Mouse (Mus musculus): ENCODE measurements around the gene Tmem177. TPM values are rescaled to one million over a fixed set of nuclear protein-coding genes. Genes with fewer than 3 reads are reported as not detected.

Gene Tmem177
- polyA plus RNA-seq, 2 experiments = 2.8 to 3.9 TPM

- H3K9ac ChIP-seq (replicated peaks) = no peak overlapping the region
- no peaks in the 10 kb centered on the region for H3K27me3 ChIP-seq (ENCODE audit: control insufficient read depth, insufficient read depth, low read length)
- no peaks in the 10 kb centered on the region for H3K9me3 ChIP-seq (ENCODE audit: control insufficient read depth, low read length)
- no peaks in the 10 kb centered on the region for H3K36me3 ChIP-seq (replicated peaks; ENCODE audit: control insufficient read depth, insufficient read depth, low read depth)
- ATAC-seq (ENCODE audit: insufficient read depth) (no peak), DNase-seq (ENCODE audit: low read depth in 3 of 3, low spot score in 3 of 3) (no peak)
- no peak overlapping the region for H3K27ac ChIP-seq
- 69% methylated on average over 11 of the region's 11 CpGs for WGBS (ENCODE audit: insufficient replicate concordance)
- TF ChIP-seq CTCF (IDR thresholded peaks at IDR 0.05; ENCODE audit: low read depth) (no peak), EP300 (IDR thresholded peaks at IDR 0.05; ENCODE audit: low read depth) (no peak)
- no peak overlapping the region for H3K4me3 ChIP-seq (ENCODE audit: insufficient read depth in 1 of 2, low read depth in 2 of 2, low read length in 2 of 2)
- H3K4me2 ChIP-seq (ENCODE audit: low read depth) = no peak overlapping the region
- H3K4me1 ChIP-seq (replicated peaks; ENCODE audit: control insufficient read depth in 2 of 2, insufficient read depth in 2 of 2, low read length in 1 of 2) = no peaks in the 10 kb centered on the region
Measured at GRCm38 (mm10) chr1:119899195-119900123, 13.5 kb downstream of the Tmem177 start.

- Histone ChIP-seq H3K36me3 (replicated peaks; ENCODE audit: control insufficient read depth, insufficient read depth, low read depth) (no peaks in the 10 kb centered on the region), H3K9ac (replicated peaks) (no peak overlapping the region), H3K4me1 (replicated peaks; ENCODE audit: control insufficient read depth in 2 of 2, insufficient read depth in 2 of 2, low read length in 1 of 2) (no peaks in the 10 kb centered on the region), H3K9me3 (ENCODE audit: control insufficient read depth, low read length) (no peaks in the 10 kb centered on the region), H3K4me3 (ENCODE audit: insufficient read depth in 1 of 2, low read depth in 2 of 2, low read length in 2 of 2) (no peak overlapping the region), H3K27me3 (ENCODE audit: control insufficient read depth, insufficient read depth, low read length) (no peaks in the 10 kb centered on the region), H3K27ac (no peak overlapping the region), H3K4me2 (ENCODE audit: low read depth) (no peak overlapping the region)
- peak; percentile 97 for TF ChIP-seq CTCF (IDR thresholded peaks at IDR 0.05; ENCODE audit: low read depth)
- TF ChIP-seq EP300 (IDR thresholded peaks at IDR 0.05; ENCODE audit: low read depth) = no peak
- DNase-seq (ENCODE audit: low read depth in 3 of 3, low spot score in 3 of 3) (no peak), ATAC-seq (ENCODE audit: insufficient read depth) (0 out of 2 replicates have a peak, but pooled peaks have one; percentile 32)
- 30% methylated on average over 6 of the region's 6 CpGs for WGBS (ENCODE audit: insufficient replicate concordance)
Measured at GRCm38 (mm10) chr1:119894936-119895335, 18.1 kb downstream of the Tmem177 start.

GRCm38 (mm10) chr1:119893600-119893999 lies 19.4 kb downstream of the Tmem177 start:
- no peak overlapping the region for H3K4me3 ChIP-seq (ENCODE audit: insufficient read depth in 1 of 2, low read depth in 2 of 2, low read length in 2 of 2)
- no peaks in the 10 kb centered on the region for H3K36me3 ChIP-seq (replicated peaks; ENCODE audit: control insufficient read depth, insufficient read depth, low read depth)
- no peak for DNase-seq (ENCODE audit: low read depth in 3 of 3, low spot score in 3 of 3)
- no peak overlapping the region for H3K4me2 ChIP-seq (ENCODE audit: low read depth)
- no peaks in the 10 kb centered on the region for H3K9me3 ChIP-seq (ENCODE audit: control insufficient read depth, low read length)
- no peaks in the 10 kb centered on the region for H3K27me3 ChIP-seq (ENCODE audit: control insufficient read depth, insufficient read depth, low read length)
- 59% methylated on average over 3 of the region's 3 CpGs for WGBS (ENCODE audit: insufficient replicate concordance)
- no peak overlapping the region for H3K9ac ChIP-seq (replicated peaks)
- H3K27ac ChIP-seq = no peak overlapping the region
- TF ChIP-seq CTCF (IDR thresholded peaks at IDR 0.05; ENCODE audit: low read depth) (no peak), EP300 (IDR thresholded peaks at IDR 0.05; ENCODE audit: low read depth) (no peak)
- H3K4me1 ChIP-seq (replicated peaks; ENCODE audit: control insufficient read depth in 2 of 2, insufficient read depth in 2 of 2, low read length in 1 of 2) = no peaks in the 10 kb centered on the region
- no peak for ATAC-seq (ENCODE audit: insufficient read depth)

GRCm38 (mm10) chr1:119892933-119893332 lies 20.1 kb downstream of the Tmem177 start:
- no peak overlapping the region for H3K27ac ChIP-seq
- no peak overlapping the region for H3K4me2 ChIP-seq (ENCODE audit: low read depth)
- 65% methylated on average over 6 of the region's 6 CpGs for WGBS (ENCODE audit: insufficient replicate concordance)
- DNase-seq (ENCODE audit: low read depth in 3 of 3, low spot score in 3 of 3) (no peak), ATAC-seq (ENCODE audit: insufficient read depth) (no peak)
- H3K36me3 ChIP-seq (replicated peaks; ENCODE audit: control insufficient read depth, insufficient read depth, low read depth) = no peaks in the 10 kb centered on the region
- no peak overlapping the region for H3K4me3 ChIP-seq (ENCODE audit: insufficient read depth in 1 of 2, low read depth in 2 of 2, low read length in 2 of 2)
- no peaks in the 10 kb centered on the region for H3K27me3 ChIP-seq (ENCODE audit: control insufficient read depth, insufficient read depth, low read length)
- H3K9ac ChIP-seq (replicated peaks) = no peak overlapping the region
- H3K4me1 ChIP-seq (replicated peaks; ENCODE audit: control insufficient read depth in 2 of 2, insufficient read depth in 2 of 2, low read length in 1 of 2) = no peaks in the 10 kb centered on the region
- H3K9me3 ChIP-seq (ENCODE audit: control insufficient read depth, low read length) = no peaks in the 10 kb centered on the region
- TF ChIP-seq EP300 (IDR thresholded peaks at IDR 0.05; ENCODE audit: low read depth) (no peak), CTCF (IDR thresholded peaks at IDR 0.05; ENCODE audit: low read depth) (no peak)

- H3K9ac ChIP-seq (replicated peaks) = no peak overlapping the region
- TF ChIP-seq CTCF (IDR thresholded peaks at IDR 0.05; ENCODE audit: low read depth) = no peak
- no peak for TF ChIP-seq EP300 (IDR thresholded peaks at IDR 0.05; ENCODE audit: low read depth)
- no peaks in the 10 kb centered on the region for H3K9me3 ChIP-seq (ENCODE audit: control insufficient read depth, low read length)
- H3K4me2 ChIP-seq (ENCODE audit: low read depth) = no peak overlapping the region
- DNase-seq (ENCODE audit: low read depth in 3 of 3, low spot score in 3 of 3) (no peak), ATAC-seq (ENCODE audit: insufficient read depth) (no peak)
- no peak overlapping the region for H3K4me3 ChIP-seq (ENCODE audit: insufficient read depth in 1 of 2, low read depth in 2 of 2, low read length in 2 of 2)
- H3K36me3 ChIP-seq (replicated peaks; ENCODE audit: control insufficient read depth, insufficient read depth, low read depth) = no peaks in the 10 kb centered on the region
- no peaks in the 10 kb centered on the region for H3K27me3 ChIP-seq (ENCODE audit: control insufficient read depth, insufficient read depth, low read length)
- no peaks in the 10 kb centered on the region for H3K4me1 ChIP-seq (replicated peaks; ENCODE audit: control insufficient read depth in 2 of 2, insufficient read depth in 2 of 2, low read length in 1 of 2)
- H3K27ac ChIP-seq = no peak overlapping the region
- 42% methylated on average over 4 of the region's 4 CpGs for WGBS (ENCODE audit: insufficient replicate concordance)
Measured at GRCm38 (mm10) chr1:119891865-119892264, 21.1 kb downstream of the Tmem177 start.
